Mouse (Mus musculus) gonadal fat pad, adult 2 months (tissue): Measurements from ENCODE around the gene Scarf1. TPM values are rescaled to one million over a fixed set of nuclear protein-coding genes. Genes with fewer than 3 reads are reported as not detected.
A peak's percentile ranks its signal among the peaks of the same experiment; 100 is the strongest.

Experiments
- DNase-seq: peaks from one replicate; pipeline ENCODE4 v3.0.0-alpha.2; 2012; ENCODE audit warnings: low read depth
- polyA plus RNA-seq: library from polyadenylated mRNA; depleted of rRNA; stranded (reverse); fragments of >200 nt; gene quantifications from 2 replicates; pipeline ENCODE4 v1.2.3, GENCODE M21; 2012; rRNA removed

Scarf1 gene
- polyA plus RNA-seq, result 9.9 and 14.5 TPM in 2 replicates

DNA sequence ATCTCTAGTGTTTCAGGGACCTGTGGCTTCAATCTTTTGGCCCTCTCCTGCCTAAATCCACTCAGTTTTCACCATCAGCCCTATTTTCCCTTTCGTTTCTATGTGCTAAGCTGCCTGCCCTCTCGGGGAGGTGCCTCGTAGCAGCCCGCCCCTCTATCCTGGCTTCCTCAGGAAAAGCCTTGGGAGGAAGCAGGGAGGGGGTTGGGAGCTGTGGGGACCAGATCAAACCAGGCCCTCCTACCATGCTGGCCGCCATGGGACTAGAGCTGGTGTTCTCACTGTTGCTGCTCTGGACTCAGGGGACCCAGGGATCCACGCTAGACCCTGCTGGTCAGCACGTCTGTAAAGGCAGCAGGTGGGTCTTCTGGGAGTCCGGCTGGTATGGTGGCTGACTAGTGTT lies at the start of gene Scarf1:
TSS of gene Scarf1 (plus strand) at position 205 of the 400 bp plus-strand sequence.
- no peak for DNase-seq

DNA sequence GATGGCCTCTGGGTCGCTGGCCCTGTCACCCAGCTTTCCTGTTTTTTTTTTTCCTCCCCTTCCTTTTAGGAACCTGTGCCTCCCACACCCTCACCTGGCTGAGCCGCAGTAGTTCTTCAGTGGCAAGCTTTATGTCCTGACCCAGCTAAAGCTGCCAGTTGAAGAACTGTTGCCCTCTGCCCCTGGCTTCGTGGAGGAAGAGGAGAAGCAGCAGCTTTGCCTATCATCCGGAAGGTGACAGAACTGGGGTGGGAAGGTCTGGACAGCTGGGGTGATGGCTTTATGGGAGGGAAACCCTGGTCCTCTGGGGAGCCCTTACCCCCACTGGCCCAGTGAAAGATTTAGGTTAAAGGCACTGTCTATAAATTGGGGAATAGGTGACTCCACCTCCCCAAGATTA lies 49.7 kb upstream of the Scarf1 start:
- no peak for DNase-seq

- DNase-seq, result no peak
Measured at GRCm38 (mm10) chr11:75464417-75464816, 48.9 kb upstream of the Scarf1 start.

GRCm38 (mm10) chr11:75465051-75465450 lies 48.3 kb upstream of the Scarf1 start:
- no peak for DNase-seq

- no peak for DNase-seq
Measured at GRCm38 (mm10) chr11:75466731-75467505, 46.4 kb upstream of the Scarf1 start.

DNA sequence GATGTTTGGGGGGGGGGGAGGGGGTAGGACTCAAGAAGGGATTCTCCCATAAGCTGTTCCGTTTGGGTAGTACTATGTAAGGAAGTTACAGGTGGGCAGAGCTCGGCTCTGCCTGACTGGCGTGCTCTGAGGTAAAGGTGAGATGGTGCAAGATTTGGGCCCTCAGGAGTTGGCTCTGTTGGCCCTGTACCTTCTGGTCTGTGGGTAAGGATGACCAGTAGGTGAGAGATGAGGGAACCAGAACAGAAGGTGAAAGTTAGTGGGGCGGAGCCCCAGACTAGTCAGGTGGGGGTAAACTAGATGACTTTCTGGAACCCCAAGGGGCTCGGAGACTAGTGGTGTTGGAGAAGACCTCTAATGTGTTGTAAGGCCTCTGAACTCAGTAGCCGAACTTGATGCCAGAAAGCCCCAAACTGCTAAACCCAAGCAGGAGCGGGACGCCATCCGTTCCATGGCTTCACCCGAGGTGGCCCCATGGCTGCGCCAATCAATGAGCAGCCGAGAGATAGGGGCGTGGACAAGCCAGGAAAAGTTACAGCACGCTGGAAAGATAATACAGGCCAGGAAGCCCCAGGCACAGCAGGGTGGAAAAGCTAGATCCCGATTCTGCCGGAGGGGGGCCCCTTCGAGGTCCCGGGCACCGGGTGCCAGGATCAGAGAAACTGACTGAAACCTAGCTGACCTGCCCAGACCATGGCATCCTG lies 45.7 kb upstream of the Scarf1 start:
- DNase-seq, result no peak

DNA sequence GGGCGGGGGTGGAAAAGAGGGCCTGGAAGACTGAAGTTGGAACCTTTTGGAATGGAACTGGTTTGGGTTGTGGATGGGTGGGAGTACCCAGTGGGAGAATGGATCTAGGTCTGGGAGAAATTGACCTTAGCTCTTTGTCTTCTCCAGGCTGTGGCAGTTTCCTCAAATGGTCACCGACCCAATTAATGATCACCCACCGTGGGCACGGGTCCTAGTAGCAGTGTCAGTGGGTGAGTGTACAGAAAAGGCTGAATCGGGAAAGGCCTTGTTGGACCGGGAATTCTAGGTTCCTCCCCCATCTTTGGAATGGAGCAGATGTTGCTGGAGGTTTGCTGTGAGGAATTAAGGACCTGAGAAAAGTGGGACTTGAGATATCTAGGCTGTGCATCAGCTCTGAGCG lies 44.9 kb upstream of the Scarf1 start:
- no peak for DNase-seq

DNA sequence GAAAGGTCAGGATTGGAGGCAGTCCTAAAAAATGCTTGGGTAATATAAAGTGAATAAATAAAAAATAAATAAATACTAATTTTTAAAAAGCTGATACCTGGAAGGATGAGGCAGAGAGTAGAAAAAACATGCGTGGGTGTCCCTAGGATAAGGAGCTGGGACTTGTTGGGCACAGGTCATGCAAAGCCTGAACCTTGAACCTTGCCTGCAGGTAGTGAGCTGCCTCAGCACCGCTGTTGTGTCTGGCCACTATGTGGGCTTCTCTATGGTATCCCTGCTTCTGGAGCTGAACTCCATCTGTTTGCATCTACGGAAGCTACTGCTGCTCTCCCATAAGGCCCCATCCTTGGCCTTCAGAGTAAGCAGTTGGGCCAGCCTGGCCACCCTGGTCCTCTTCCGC lies 44.1 kb upstream of the Scarf1 start:
- no peak for DNase-seq

GRCm38 (mm10) chr11:75470675-75471074 lies 42.7 kb upstream of the Scarf1 start:
- no peak for DNase-seq

- DNase-seq, result no peak
Measured at GRCm38 (mm10) chr11:75472469-75473081, 40.8 kb upstream of the Scarf1 start.

GRCm38 (mm10) chr11:75473376-75473775 lies 40.0 kb upstream of the Scarf1 start:
- DNase-seq, result no peak

GRCm38 (mm10) chr11:75486192-75486591 lies 27.1 kb upstream of the Scarf1 start:
- peak; percentile 38 for DNase-seq

DNA sequence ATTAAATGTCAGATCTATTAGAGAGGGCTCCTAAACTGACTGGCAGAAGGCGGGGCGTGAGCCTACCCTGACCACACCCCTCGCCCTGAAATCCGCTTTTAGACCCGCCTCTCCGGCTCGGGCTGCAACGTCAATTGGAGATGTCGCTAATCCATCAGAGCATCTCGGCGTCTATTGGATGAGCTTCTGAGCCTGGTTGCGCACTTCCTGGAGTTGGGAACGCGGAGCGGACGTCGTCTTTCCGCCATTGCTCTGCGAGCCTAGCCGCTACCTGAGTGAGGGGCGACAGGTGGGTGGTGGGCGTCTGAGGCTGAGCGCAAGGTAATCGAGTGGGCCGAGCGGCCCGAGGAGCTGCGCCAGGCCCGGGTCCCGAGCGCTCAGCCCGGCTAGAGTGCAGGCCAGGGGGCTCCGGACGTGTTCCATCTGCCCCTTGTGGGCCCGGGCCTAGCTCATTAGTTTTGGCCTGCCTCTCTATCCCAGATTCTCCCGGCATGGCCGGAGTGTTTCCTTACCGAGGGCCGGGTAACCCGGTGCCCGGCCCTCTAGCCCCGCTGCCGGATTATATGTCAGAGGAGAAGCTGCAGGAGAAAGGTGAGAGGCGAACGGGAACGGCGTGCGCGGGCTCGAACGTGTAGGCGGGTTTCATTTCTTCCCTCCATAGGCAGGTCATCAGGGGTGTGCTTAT lies 26.6 kb upstream of the Scarf1 start, which contains the start of gene Prpf8:
TSS of gene Prpf8 (plus strand) at position 216 of the 685 bp plus-strand sequence.
- DNase-seq, result no peak

GRCm38 (mm10) chr11:75487496-75487895 lies 25.8 kb upstream of the Scarf1 start:
- no peak for DNase-seq

GRCm38 (mm10) chr11:75494296-75495049 lies 18.9 kb upstream of the Scarf1 start:
- no peak for DNase-seq

DNA sequence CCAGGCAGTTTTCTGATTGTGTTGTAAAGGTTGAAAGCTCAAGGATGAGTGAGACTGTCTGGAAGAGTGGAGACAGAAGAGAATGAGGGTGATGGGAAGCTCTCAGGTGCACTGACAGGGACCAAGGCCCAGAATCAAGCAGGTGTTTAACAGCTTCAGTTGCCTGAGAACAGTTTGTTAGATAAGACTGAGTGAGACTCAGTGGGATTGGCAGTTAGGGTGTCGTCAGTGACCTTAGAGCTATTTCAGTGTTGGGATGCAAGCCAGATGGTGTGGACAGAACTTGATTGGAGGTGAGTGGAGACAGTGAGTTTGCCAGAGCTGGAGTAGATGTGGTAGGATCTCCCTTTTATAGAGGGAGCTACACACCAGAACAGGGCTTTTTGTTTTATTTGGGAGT lies 15.2 kb upstream of the Scarf1 start:
- no peak for DNase-seq

DNA sequence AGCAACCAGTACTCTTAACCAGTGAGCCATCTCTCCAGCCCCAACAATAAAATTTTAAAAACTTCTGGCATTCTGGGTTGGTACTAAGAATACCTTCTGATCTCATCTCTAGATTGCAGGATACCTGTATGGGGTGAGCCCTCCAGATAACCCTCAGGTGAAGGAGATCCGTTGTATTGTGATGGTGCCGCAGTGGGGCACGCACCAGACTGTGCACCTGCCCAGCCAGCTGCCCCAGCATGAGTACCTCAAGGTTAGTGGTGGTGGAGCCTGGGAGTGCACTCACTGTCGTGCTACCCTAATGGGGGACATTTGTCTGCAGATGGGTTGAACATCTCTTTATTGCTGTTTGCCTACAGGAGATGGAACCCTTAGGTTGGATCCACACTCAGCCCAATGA lies 5.2 kb upstream of the Scarf1 start:
- no peak for DNase-seq

DNA sequence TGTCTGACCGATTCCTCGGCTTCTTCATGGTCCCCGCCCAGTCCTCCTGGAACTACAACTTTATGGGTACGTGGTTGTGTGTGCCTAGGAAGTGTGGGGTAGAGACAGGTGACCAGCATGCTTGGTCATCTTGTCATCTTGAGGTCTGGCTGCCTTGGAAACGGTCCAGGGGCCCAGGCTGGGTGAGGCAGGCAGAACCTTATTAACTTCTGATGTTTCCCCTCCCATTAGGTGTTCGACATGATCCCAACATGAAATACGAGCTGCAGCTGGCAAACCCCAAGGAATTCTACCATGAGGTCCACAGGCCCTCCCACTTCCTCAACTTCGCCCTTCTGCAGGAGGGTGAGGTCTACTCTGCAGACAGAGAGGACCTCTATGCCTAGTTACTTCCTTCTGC lies 4.4 kb upstream of the Scarf1 start:
- no peak for DNase-seq

GRCm38 (mm10) chr11:75509741-75510626 lies 3.4 kb upstream of the Scarf1 start, which contains the start of gene Rilp:
Gene Rilp (plus strand): TSS chr11:75510094.
- DNase-seq, result no peak

DNA sequence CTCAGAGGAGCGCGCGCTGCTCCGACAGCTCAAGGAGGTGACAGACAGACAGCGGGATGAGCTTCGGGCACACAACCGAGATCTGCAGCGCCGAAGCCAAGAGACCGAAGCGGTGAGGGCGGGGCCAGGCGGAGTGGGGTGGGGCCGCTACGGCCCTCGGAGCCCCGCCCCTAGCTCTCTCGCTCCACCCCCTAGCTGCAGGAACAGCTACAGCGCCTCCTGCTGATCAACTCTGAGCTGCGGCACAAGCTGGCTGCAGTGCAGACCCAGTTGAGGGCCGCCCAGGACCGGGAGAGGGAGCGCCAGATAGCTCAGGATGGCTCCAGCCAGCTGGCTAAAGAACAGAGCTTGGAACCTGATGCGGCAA lies 2.7 kb upstream of the Scarf1 start:
- no peak for DNase-seq
